Mouse (Mus musculus): Measurements from ENCODE around the gene Ugt1a6a.
"Not testable (repeated sequence)": the region's sequence is repeated elsewhere in the genome, so short reads cannot be mapped to it uniquely, and the experiment has no call there.

DNA sequence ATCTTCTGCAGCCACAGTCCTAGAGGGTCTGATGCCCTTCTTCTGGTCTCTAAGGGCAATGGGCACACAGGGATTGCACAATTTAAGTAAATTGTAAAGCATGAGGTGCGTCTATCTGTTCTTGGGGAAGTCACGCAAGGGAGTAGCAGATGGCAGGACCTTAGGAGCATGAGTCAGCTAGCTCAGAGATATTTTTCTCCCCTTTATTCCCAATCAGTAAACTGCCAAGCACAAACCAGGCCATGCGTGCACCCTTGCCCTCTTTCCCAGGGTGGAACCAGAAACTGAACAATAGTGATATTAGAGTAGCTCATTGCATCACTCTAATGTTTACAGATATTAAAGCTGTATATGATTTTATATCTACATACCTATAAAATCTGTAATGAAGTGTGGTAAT is 36.1 kb upstream of the Ugt1a6a start:
- TF ChIP-seq POLR2A (IDR thresholded peaks at IDR 0.05; ENCODE audit: borderline replicate concordance, low read depth, low read length); CTCF (IDR thresholded peaks at IDR 0.05; ENCODE audit: low read depth, low read length): not testable (repeated sequence)

Data from bone marrow macrophage, adult 2 months (primary cell).